9 mouse cellular contexts compared by ENCODE assay signal in genomic region chr8:120589921-120590320, GRCm38 (mm10). TPM values are rescaled to one million over a fixed set of nuclear protein-coding genes. Genes with fewer than 3 reads are reported as not detected.
DNase-seq lines count a peak whose midpoint lies in the region; ATAC-seq lines count a peak whose summit lies in the region.
"Had no signal": no experiment of that assay in that cellular context is flagged by ENCODE, and none has a peak within 500 bp of the region (broad histone marks: within the 10 kb centered on the region; RNA-seq: fewer than 3 reads in every experiment).

No protein-coding gene starts in this region.

- 0 out of 2 replicates have a peak overlapping the region, but pooled peaks have one; percentile 6 for H3K27ac ChIP-seq in embryonic facial prominence, embryonic 11.5 days (replicated peaks; ENCODE audit: low read depth, low read length)
- H3K27ac ChIP-seq in limb, embryonic 13.5 days, result peak overlapping the region; percentile 3; the same call in 1 of the 2 replicates
- peak overlapping the region; percentile 62 for H3K27ac ChIP-seq in stomach, embryonic 15.5 days

- ATAC-seq in embryonic facial prominence, embryonic 11.5 days (replicated peaks; ENCODE audit: insufficient number of reproducible peaks, low FRiP score, low TSS enrichment, low read depth), result no peak
- ATAC-seq in limb, embryonic 13.5 days (ENCODE audit: low FRiP score, low read depth), result no peak
- ATAC-seq in stomach, embryonic 15.5 days (ENCODE audit: insufficient read depth, low FRiP score, low read depth), result no peak

- H3K4me2 ChIP-seq in embryonic facial prominence, embryonic 11.5 days (ENCODE audit: low read depth, low read length), result peak overlapping the region; percentile 41
- peak overlapping the region; percentile 66 for H3K4me2 ChIP-seq in limb, embryonic 13.5 days (replicated peaks)
- peak overlapping the region; percentile 67 for H3K4me2 ChIP-seq in stomach, embryonic 15.5 days

- no peaks in the 10 kb centered on the region for H3K36me3 ChIP-seq in embryonic facial prominence, embryonic 11.5 days (replicated peaks; ENCODE audit: control insufficient read depth, insufficient read depth, low read depth, low read length)
- H3K36me3 ChIP-seq in limb, embryonic 13.5 days, result peaks cover 18% of the 10 kb centered on the region
- H3K36me3 ChIP-seq in stomach, embryonic 15.5 days, result 0 out of 2 replicates have a peak, but pooled peaks cover 5% of the 10 kb centered on the region

- H3K9ac ChIP-seq in embryonic facial prominence, embryonic 11.5 days (replicated peaks; ENCODE audit: low read length), result no peak overlapping the region
- H3K9ac ChIP-seq in limb, embryonic 13.5 days, result peak overlapping the region; percentile 55; the same call in 1 of the 2 replicates
- no peak overlapping the region for H3K9ac ChIP-seq in stomach, embryonic 15.5 days

- peak overlapping the region; percentile 33 for H3K4me3 ChIP-seq in embryonic facial prominence, embryonic 11.5 days (ENCODE audit: low read depth, low read length)
- H3K4me3 ChIP-seq in limb, embryonic 13.5 days, result peak overlapping the region; percentile 51
- peak overlapping the region; percentile 46 for H3K4me3 ChIP-seq in stomach, embryonic 15.5 days (replicated peaks)

- H3K27me3 ChIP-seq in embryonic facial prominence, embryonic 11.5 days (ENCODE audit: control insufficient read depth, insufficient read depth, low read length), result no peaks in the 10 kb centered on the region
- no peaks in the 10 kb centered on the region for H3K27me3 ChIP-seq in limb, embryonic 13.5 days
- no peaks in the 10 kb centered on the region for H3K27me3 ChIP-seq in stomach, embryonic 15.5 days (replicated peaks)

- intact Hi-C loops in left cerebral cortex, postnatal 4 days (cut with DNase I), result no loop called here
- intact Hi-C loops in left cerebral cortex, postnatal 14 days (cut with DNase I), result loop anchor here (10.0 kb wide), 1 partner anchor 405 kb away; no protein-coding TSS in a partner anchor

- no peaks in the 10 kb centered on the region for H3K9me3 ChIP-seq in embryonic facial prominence, embryonic 11.5 days (replicated peaks; ENCODE audit: control insufficient read depth, low read length)
- no peaks in the 10 kb centered on the region for H3K9me3 ChIP-seq in limb, embryonic 13.5 days
- H3K9me3 ChIP-seq in stomach, embryonic 15.5 days, result no peaks in the 10 kb centered on the region

- peak; percentile 53 for DNase-seq in left cerebral cortex, postnatal 4 days
- no peak for DNase-seq in left cerebral cortex, postnatal 14 days (ENCODE audit: low spot score in 2 of 2)
- DNase-seq in embryonic facial prominence, embryonic 11.5 days (ENCODE audit: low spot score), result no peak
- DNase-seq in heart, postnatal 4 days, result peak; percentile 87
- no peak for DNase-seq in urinary bladder, postnatal 25 days (ENCODE audit: low spot score)
- no peak for DNase-seq in right cerebral cortex, adult 2 months (ENCODE audit: low spot score in 2 of 2)

- WGBS in embryonic facial prominence, embryonic 11.5 days, result 66% methylated on average over 2 of the region's 2 CpGs
- WGBS in limb, embryonic 13.5 days, result 63% methylated on average over 2 of the region's 2 CpGs
- 46% methylated on average over 2 of the region's 2 CpGs for WGBS in stomach, embryonic 15.5 days

- no peaks in the 10 kb centered on the region for H3K4me1 ChIP-seq in embryonic facial prominence, embryonic 11.5 days (ENCODE audit: control insufficient read depth, insufficient read depth, low read length)
- peaks cover 22% of the 10 kb centered on the region for H3K4me1 ChIP-seq in limb, embryonic 13.5 days
- H3K4me1 ChIP-seq in stomach, embryonic 15.5 days, result peaks cover 11% of the 10 kb centered on the region

RNA-seq across cellular contexts. Expression of gene Gins2, which starts 0.8 kb away (rescaled TPM):
- total RNA-seq in left cerebral cortex, postnatal 4 days (2021), result 1 to 10 TPM; 4.8 to 5.7 TPM
- total RNA-seq in left cerebral cortex, postnatal 14 days (2021), result 1 to 10 TPM; 1.2 to 1.4 TPM
- 127 and 132 TPM in 2 replicates for polyA plus RNA-seq in embryonic facial prominence, embryonic 11.5 days (2014; fragmentation: Nextera tagmentation; extraction: Ambion mirVana)
- total RNA-seq in heart, postnatal 4 days (2021), result 10 to 100 TPM; 42.0 to 43.2 TPM
- polyA plus RNA-seq in limb, embryonic 13.5 days (2015; fragmentation: Nextera tagmentation; extraction: Ambion mirVana), result 104 and 108 TPM in 2 replicates
- 88.1 and 94.7 TPM in 2 replicates for polyA plus RNA-seq in stomach, embryonic 15.5 days (2015; fragmentation: Nextera tagmentation; extraction: Ambion mirVana)

RNA-seq across cellular contexts. Expression of gene 1190005I06Rik, which starts 57.5 kb away (rescaled TPM):
- total RNA-seq in left cerebral cortex, postnatal 4 days (2021), result 10 to 100 TPM in 1 of 2 experiments, 1 to 10 TPM in 1; 6.2 to 10.3 TPM
- 1 to 10 TPM; 5.7 to 6.7 TPM for total RNA-seq in left cerebral cortex, postnatal 14 days (2021)
- 3.4 and 5.9 TPM in 2 replicates for polyA plus RNA-seq in embryonic facial prominence, embryonic 11.5 days (2014; fragmentation: Nextera tagmentation; extraction: Ambion mirVana)
- 1 to 10 TPM; 7.5 to 9.3 TPM for total RNA-seq in heart, postnatal 4 days (2021)
- polyA plus RNA-seq in limb, embryonic 13.5 days (2015; fragmentation: Nextera tagmentation; extraction: Ambion mirVana), result 7.4 and 8.0 TPM in 2 replicates
- polyA plus RNA-seq in stomach, embryonic 15.5 days (2015; fragmentation: Nextera tagmentation; extraction: Ambion mirVana), result 2.4 and 3.8 TPM in 2 replicates
- total RNA-seq: neutrophil, adult 5-6 weeks had no signal

Comparison
In these comparisons a context has a peak if more than half of its experiments do, and no peak if none do; other contexts are left out.
1. DNase-seq: peak in left cerebral cortex, postnatal 4 days (single experiment) and heart, postnatal 4 days (single experiment); none in left cerebral cortex, postnatal 14 days (0 of 2), embryonic facial prominence, embryonic 11.5 days (single experiment), urinary bladder, postnatal 25 days (single experiment) and right cerebral cortex, adult 2 months (0 of 2).
2. H3K27ac ChIP-seq: peak in every context shown above with its lines; median percentile 62 in stomach, embryonic 15.5 days; 6 in embryonic facial prominence, embryonic 11.5 days; 3 in limb, embryonic 13.5 days.
3. RNA of gene Gins2, which starts 0.8 kb away (total RNA-seq): 42.0 to 43.2 TPM in heart, postnatal 4 days; 4.8 to 5.7 TPM in left cerebral cortex, postnatal 4 days and 1.2 to 1.4 TPM in left cerebral cortex, postnatal 14 days; every median in the first group is over 4 times any median in the second.
4. Peak in every context shown above with its lines, with median percentiles within 50 percentile points of each other: H3K4me2 ChIP-seq and H3K4me3 ChIP-seq.